Mouse (Mus musculus) brown adipose tissue, adult 24 weeks (tissue): ENCODE data around the gene Osbp2. TPM values are rescaled to one million over a fixed set of nuclear protein-coding genes. Genes with fewer than 3 reads are reported as not detected.

Source experiments
- H3K27ac ChIP-seq: fragments of 200-500 bp; replicated peaks from 2 replicates; pipeline ENCODE4 v1.5.1; 2012; ENCODE audit warnings: low read depth, mild to moderate bottlenecking, low read length
- H3K4me1 ChIP-seq: fragments of 200-500 bp; 2 replicates; pipeline ENCODE4 v1.6.1; 2012; ENCODE audit warnings: low read length, mixed read lengths; ENCODE audit not compliant: control insufficient read depth, insufficient read depth, insufficient read length
- H3K4me3 ChIP-seq: fragments of 200-500 bp; 2 replicates; pipeline ENCODE4 v1.5.1; 2012; ENCODE audit warnings: low read depth, mild to moderate bottlenecking, low read length, moderate library complexity; ENCODE audit not compliant: insufficient read depth
- polyA plus RNA-seq: library from polyadenylated mRNA; stranded (reverse); fragments of >200 nt; gene quantifications from 2 replicates; pipeline ENCODE4 v1.2.4, GENCODE M21; 2012; ENCODE audit not compliant: missing spikeins, insufficient read depth, insufficient read length

The Osbp2 gene
- polyA plus RNA-seq, 1 experiment: 3.4 TPM

DNA sequence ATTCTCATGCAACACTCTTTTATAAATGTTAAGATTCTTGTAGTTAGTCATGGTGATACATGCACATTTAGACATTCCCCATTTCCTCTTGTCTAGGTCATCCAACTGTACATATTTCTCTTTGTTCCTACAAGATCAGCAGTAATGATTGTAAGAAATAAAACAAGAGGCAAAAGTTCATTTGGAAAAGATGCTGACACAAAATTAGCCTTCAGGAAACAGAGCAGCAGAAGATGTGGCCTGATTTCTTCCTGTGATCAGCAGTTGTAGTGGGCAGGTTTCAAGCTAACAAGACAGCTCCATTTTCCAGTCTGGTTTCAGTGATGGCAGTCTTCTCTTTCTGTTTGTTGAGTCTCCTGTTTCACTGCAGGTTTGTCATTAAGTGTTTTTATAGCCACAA, 47.8 kb downstream of the Osbp2 start:
- no peak overlapping the region for H3K4me3 ChIP-seq
- H3K27ac ChIP-seq: no peak overlapping the region
- no peaks in the 10 kb centered on the region for H3K4me1 ChIP-seq

DNA sequence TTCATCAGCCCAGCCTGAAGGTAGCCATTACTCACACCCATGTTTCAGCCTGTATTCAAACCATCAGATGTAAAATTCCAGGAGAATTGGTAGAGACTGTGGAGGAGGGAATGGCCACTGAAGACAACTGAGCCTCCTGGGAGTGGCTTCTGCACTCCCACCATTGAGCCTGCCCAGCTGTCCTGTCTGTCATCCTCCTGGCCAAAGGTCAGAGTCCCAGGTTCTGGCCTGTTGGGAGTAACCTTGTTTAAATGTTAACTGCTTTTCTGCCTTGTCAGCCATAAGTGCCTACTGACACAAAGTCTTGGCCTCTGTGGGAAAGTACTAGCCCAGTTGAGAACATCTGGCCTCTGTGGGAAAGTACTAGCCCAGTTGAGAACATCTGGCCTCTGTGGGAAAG, 50.4 kb downstream of the Osbp2 start:
- H3K4me3 ChIP-seq: no peak overlapping the region
- no peak overlapping the region for H3K27ac ChIP-seq
- H3K4me1 ChIP-seq: no peaks in the 10 kb centered on the region

DNA sequence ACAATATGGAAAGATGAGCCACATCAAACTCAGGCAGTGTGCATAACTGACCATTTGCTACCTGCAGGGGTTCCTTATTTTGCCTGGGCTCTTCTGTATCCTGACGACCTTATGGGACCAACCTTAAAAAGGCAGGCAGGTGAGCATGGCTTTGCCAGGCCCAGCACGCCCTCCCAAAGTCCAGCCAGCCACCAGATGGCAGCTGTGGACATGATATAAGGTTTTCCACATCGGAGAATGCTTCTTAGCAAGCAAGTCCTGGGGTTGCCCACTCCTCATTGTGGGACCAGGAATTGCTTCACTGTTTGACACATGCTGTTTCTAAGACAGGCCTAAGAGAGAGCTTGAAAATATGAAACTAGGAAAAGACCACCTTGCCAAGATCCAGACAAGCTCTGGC, 55.5 kb downstream of the Osbp2 start:
- H3K4me1 ChIP-seq: no peaks in the 10 kb centered on the region
- no peak overlapping the region for H3K27ac ChIP-seq
- no peak overlapping the region for H3K4me3 ChIP-seq

DNA sequence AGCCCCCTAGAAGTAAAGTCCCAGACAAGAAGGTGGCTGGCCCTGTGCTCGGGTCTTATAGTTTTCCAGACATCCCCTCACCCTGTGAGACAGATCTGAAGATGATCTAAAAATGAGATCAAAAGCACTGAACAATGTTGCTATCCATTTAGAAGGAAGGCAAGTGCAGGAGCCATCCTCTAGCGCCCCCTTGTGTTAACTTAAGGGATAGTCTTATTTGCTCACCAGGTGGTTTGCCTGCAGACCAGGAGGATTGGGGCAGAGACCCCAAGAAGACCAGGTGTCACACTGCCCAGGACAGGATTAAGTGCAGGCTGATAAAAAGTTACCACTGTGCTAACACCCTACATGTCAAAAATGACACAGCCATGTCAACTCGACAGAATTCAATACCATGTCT, 58.3 kb downstream of the Osbp2 start:
- Histone ChIP-seq H3K4me3 (no peak overlapping the region), H3K4me1 (no peaks in the 10 kb centered on the region), H3K27ac (no peak overlapping the region)

DNA sequence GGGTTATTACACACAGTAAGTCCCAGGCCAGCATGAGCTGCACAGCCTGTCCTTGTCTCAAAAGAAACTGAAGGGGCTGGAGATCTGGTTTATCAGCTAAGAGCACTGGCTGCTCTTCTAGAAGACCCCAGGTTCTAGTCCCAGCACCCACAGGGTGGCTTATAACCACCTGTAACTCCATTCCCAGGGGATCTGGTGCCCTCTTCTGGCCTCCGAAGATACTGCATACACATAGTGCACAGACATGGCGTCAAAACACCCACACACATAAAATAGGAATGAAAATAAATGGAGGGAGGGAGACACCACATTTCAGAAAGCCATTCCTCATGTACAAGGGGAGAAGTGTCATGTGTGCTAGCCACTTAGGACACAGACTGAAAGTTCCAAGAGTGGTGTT, 59.1 kb downstream of the Osbp2 start:
- H3K4me3 ChIP-seq: no peak overlapping the region
- no peak overlapping the region for H3K27ac ChIP-seq
- H3K4me1 ChIP-seq: no peaks in the 10 kb centered on the region

DNA sequence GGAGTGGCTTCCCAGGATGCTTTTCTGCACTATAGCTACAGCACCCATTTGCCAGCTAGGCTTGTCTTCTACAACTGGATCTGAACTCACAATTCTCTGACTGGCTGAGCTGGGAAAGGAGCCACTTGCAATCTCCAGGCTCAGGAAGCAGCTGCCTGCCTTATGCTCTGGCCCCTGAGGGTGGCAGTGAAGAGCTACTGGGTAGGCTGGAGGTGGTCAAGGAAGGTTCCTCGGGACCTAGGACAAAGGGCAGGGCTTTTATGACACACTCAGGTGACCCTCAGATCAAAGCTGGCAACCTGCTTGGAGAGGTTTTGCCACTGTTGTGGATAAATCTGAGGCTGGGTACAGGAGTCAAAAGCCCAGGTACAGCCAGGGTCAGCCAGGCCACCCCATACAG, 61.6 kb downstream of the Osbp2 start:
- H3K27ac ChIP-seq: no peak overlapping the region
- no peaks in the 10 kb centered on the region for H3K4me1 ChIP-seq
- no peak overlapping the region for H3K4me3 ChIP-seq

DNA sequence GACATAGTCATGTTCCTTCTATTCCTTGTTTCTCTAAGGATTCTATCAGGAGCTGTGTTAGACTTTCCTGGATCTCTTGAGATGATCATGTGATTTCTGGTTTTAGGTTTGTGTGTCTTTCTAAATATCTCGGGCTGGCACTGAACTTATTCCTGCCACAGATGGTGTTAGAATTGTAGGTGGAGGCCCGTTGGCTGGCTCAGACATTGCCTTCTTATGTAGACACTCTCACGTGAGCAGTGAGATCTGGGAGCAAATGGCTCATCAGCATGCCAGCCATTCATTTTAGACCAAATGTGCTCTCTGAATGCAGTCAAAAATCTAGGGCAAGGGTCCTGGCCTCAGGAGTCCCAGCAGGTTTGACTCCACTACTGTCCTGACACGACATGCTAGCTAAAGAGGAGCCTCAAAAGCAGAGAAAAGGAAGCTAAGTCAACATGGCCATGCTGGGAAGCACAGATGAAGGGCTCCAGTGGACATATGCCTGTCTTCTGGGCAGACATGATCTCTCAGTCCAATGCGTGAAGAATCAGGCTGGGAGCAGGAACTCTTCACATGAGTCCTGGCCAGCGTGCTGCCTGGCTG, 66.0 kb downstream of the Osbp2 start:
- no peak overlapping the region for H3K4me3 ChIP-seq
- no peak overlapping the region for H3K27ac ChIP-seq
- H3K4me1 ChIP-seq: no peaks in the 10 kb centered on the region

DNA sequence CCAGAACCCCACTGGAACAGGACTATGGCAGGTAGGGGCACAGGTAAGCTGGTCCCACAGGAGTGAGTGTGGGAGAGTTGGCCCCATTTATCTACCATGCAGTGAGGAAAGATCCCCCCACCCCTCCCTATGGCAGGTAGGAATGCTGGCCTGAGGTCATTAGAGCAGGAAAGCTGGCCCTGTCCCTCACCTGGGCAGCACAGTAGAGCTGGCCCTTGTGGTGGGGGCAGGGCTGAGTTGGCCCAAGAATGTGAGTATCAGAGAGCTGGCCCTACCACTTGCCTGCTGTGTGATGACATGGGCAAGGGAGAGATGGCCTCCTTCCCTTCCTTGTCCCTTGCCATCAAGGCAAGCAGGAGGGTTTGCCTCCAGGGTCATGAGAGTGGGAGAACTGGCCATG, 73.0 kb downstream of the Osbp2 start:
- Histone ChIP-seq H3K4me1 (no peaks in the 10 kb centered on the region), H3K27ac (no peak overlapping the region), H3K4me3 (no peak overlapping the region)

DNA sequence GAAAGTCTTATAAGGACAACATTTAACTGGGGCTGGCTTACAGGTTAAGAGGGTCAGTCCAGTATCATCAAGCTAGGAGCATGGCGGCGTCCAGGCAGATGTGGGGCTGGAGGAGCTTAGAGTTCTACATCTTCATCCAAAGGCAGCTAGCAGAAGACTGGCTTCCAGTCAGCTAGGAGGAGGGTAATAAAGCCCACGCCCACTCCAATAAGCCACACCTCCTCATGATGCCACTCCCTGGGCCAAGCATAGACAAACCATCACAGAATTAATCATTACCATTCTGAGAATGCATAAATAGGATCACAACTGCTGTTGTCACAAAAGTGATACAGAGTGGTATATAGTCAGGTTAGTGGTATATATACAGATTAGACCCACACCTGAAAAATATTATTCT, 73.8 kb downstream of the Osbp2 start:
- no peaks in the 10 kb centered on the region for H3K4me1 ChIP-seq
- no peak overlapping the region for H3K4me3 ChIP-seq
- no peak overlapping the region for H3K27ac ChIP-seq

DNA sequence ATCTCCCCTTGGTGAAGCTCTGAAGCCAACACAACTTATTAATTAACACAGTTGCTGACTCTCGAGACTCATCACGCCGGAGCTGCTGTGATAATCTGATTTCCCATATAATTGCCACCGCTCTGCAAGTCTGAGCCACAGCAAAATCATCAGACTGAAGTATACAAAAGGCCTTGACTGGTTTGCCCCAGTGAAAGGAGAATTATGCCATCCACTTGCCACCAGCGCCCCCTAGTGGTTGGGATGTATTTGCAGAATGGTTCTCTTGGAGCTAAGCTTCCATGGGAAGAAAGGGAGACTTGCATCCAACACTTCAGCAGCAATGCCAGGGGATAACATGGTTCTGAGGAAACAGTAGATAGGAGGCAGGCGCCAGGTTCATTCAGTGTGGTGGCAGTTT, 77.1 kb downstream of the Osbp2 start:
- no peak overlapping the region for H3K27ac ChIP-seq
- no peak overlapping the region for H3K4me3 ChIP-seq
- no peaks in the 10 kb centered on the region for H3K4me1 ChIP-seq

DNA sequence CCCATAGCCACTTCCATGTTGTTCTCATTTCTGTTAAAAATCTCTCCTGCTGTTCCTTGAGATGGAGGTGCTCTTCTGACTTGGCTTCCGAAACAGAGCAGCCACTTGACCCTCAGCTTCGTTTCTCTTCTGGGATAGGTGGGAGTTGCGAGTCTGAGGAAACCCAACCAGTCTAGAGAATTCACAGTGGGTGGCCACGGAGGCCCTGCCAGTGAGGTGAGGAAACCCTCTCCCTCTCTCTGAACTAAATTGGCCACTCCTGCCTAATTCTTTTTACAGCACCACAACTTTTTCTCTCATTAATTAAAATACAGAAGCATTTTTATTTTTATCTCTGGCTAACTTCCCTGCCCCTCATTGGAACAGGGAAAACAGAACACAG, 88.4 kb downstream of the Osbp2 start:
- Histone ChIP-seq H3K4me3 (no peak overlapping the region), H3K27ac (no peak overlapping the region), H3K4me1 (no peaks in the 10 kb centered on the region)

DNA sequence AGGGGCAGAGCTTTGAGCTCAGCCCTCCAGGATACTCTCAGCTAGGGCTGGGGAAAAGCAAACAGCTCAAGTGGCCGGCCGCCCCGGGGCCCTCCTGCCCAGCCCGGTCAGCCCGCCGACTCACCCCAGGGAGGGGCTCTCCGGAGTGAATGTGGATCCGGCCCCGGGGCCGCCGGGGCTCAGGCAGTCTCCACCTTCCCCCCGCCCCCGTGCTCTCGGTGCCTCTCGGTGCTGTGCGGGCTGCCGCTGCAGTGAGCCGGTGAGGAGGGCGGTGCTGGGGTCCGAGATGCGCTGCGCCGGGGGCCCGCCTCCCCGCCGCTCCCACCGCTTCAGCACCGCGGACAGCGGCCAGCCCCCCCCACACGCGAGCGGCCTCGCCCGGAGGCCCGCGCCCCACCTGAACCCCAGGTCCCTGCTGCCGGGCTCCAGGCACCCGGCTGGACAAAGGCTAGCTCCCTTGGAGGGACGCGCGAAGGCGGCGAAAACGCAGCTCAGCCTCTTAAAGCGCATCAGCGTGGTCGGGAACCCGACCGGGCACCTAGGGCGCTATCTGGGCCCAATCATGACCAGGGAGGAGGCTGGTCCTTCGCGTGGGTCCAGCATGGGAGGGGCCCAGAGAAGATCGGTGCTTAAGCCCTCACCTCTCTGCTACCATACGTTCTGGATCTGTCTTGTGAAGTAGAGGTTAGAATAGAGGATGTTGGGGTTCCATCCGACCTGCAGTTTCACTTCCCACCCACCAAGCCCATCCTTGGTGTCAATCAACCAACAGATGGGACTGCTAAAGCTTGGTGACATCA, 89.0 kb downstream of the Osbp2 start:
- H3K27ac ChIP-seq: no peak overlapping the region
- H3K4me1 ChIP-seq: no peaks in the 10 kb centered on the region
- no peak overlapping the region for H3K4me3 ChIP-seq

DNA sequence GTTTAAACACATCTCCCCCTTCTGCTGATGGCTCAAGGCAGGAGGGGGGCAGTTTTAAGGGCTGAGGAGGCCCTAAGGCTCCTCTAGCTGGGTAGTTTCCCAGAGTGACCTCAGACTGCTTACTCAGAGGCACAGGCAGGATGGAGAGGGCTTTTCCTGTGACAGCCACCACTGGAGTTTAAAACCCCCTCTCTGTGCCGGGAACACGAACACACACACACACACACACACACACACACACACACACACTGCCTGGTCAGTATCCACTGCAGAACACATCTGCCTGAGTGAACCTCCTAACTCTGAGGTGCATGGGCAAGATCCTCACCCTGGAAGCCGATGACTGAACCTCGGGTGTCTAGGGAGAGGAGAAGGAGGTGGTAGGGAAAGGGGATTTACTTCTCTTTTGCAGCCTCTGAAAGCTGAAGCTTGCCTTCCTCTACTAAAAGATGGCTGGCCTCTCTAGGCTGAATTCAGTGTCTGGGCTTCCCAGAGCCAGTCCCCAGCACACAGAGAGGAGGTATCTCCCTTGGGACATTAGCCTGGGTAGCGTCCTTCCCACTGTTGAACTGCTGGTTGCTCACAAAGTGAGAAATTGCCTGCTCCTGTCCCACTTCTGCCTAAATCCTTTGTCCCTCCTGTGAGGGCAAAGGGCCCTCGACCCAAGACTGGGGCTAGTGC, 89.8 kb downstream of the Osbp2 start:
- Histone ChIP-seq H3K4me3 (no peak overlapping the region), H3K4me1 (no peaks in the 10 kb centered on the region), H3K27ac (no peak overlapping the region)

DNA sequence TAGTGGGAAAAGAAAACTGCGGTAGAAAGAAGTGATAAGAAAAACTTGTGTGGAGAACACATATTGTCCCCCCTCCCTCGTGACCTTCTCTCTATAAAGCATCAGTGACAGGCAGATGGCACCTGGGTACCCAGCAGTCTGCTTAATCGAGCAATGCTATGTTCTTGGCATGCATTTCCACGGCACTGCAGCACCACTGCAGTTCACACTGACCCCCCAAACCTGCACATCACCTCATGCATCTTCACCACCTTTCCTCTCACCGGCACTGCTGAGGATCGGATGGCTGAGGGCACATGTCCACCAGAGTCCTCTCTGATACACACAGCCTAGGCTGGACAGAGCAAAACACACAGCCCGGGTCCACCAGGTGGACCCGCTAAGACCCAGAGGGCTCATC, 90.6 kb downstream of the Osbp2 start:
- Histone ChIP-seq H3K4me3 (no peak overlapping the region), H3K4me1 (no peaks in the 10 kb centered on the region), H3K27ac (no peak overlapping the region)

DNA sequence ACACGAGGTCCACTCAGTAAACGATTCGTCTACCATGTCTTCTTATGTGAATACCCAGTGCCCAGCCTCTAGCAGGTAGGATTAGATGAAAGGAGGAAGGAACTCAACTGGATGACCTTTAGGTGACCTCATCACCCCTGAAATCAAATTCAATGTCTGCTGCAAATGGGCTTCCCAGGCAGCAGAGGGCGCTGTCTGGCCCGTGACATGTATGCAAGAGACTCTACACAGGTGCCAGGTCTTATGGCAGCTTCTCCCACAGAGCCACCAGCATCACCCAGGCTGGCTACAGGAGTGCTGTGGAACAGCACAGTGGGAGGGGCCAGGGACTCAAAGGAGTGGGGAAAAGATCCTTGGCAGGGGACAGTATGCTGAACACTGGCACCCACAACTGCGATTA, 92.4 kb downstream of the Osbp2 start:
- Histone ChIP-seq H3K4me3 (no peak overlapping the region), H3K4me1 (no peaks in the 10 kb centered on the region), H3K27ac (no peak overlapping the region)

DNA sequence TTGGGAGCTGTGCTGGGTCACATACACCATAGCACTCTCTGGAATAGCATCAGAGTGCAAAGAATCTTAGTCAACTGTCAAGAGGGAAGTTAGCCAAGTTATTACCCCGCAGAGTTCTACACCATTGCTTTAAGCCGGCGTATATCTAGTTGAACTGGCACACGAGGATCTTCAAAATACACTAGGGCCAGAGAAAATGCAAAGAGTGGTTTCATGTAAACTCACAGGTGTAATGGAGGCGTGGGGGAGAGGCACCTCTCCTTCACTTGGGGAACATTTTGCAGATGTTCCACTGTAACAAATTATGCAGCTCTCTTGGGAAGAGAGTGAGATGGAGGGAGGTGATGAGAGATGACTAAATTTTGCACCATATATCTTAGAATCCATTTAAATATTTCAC, 95.9 kb downstream of the Osbp2 start:
- Histone ChIP-seq H3K27ac (no peak overlapping the region), H3K4me1 (no peaks in the 10 kb centered on the region), H3K4me3 (no peak overlapping the region)
